ENCODE assay signal across 8 mouse cellular contexts in the genomic region with DNA sequence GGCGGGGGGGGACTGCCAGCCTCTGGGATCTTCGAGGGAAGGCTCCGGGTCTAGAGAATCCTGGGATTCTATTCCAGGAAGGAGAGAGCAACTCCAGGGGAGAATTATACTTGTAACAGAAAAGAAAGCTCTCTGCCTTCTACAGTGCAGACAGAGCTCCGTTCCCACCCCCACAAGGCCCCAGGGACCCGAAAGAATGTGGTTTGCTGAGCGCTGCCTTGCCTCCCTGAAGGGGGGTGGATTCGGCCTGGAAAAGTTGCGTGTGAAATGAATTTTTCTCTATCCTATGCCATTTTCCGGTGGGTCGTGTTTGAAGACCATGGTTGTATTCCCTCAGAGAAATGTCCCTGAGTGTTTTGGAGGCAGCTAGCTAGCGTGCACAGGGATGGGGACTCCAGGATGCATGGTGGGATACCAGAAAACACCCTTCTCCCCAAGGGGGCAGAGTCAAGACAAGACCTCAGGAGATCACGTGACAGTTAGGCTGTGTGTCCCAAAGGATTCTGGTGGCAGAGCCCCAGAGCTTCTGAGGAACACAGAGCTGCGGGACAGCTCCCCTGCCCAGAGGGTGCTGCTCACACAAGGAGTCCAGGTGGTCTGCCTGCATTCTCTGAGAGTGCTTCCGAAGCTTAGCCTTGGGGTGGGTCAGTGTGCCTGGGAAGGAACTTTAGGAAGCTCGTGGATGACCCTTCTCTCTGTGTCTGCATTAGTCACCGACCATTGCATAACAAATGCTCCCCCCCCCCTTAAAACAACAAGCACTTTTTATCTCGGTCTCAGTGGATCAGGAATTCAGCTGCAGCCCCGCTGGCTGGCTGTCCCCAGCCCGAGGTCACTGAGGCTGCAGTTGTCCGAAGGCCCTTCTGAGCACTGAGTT. TPM values are rescaled to one million over a fixed set of nuclear protein-coding genes. Genes with fewer than 3 reads are reported as not detected.
DNase-seq lines count a peak whose midpoint lies in the region; ATAC-seq and TF ChIP-seq lines count a peak whose summit lies in the region.

No protein-coding gene starts in this region.

- 16% methylated on average over 20 of the region's 20 CpGs for WGBS in forebrain, embryonic 10.5 days
- 4% methylated on average over 20 of the region's 20 CpGs for WGBS in heart, postnatal 0 days
- WGBS in midbrain, embryonic 12.5 days = 12% methylated on average over 18 of the region's 20 CpGs

- H3K4me3 ChIP-seq in layer of hippocampus, adult 2 months = no peak overlapping the region
- peak overlapping the region; percentile 5; the same call in 1 of the 2 replicates for H3K4me3 ChIP-seq in forebrain, embryonic 10.5 days
- H3K4me3 ChIP-seq in heart, postnatal 0 days (ENCODE audit: low read depth, low read length) = peak overlapping the region; percentile 20
- no peak overlapping the region for H3K4me3 ChIP-seq in midbrain, embryonic 12.5 days

- peak; percentile 41 for ATAC-seq in heart, postnatal 0 days (ENCODE audit: insufficient read depth, low read depth)
- no peak for ATAC-seq in midbrain, embryonic 12.5 days (ENCODE audit: low FRiP score, low read depth)
- no peak for ATAC-seq in activated CD4-positive, CD25-positive, alpha-beta regulatory T cell, adult 4 months

- peaks cover 58% of the 10 kb centered on the region for H3K4me1 ChIP-seq in forebrain, embryonic 10.5 days
- H3K4me1 ChIP-seq in heart, postnatal 0 days (ENCODE audit: control insufficient read depth, insufficient read depth) = peaks cover 21% of the 10 kb centered on the region
- H3K4me1 ChIP-seq in midbrain, embryonic 12.5 days = peaks cover 53% of the 10 kb centered on the region

- DNase-seq in layer of hippocampus, adult 2 months (ENCODE audit: low spot score in 2 of 2) = no peak
- no peak for DNase-seq in layer of hippocampus, postnatal 14 days (ENCODE audit: low spot score in 2 of 2)
- DNase-seq in forebrain, embryonic 10.5 days (ENCODE audit: extremely low spot score, low spot score) = no peak
- DNase-seq in heart, postnatal 0 days (ENCODE audit: low spot score) = peak; percentile 59
- DNase-seq in kidney, postnatal 36 days = peak; percentile 59 to 70
- no peak for DNase-seq in thymus, postnatal 4 days

- H3K27me3 ChIP-seq in forebrain, embryonic 10.5 days (ENCODE audit: poor library complexity, severe bottlenecking) = peaks cover 37% of the 10 kb centered on the region
- H3K27me3 ChIP-seq in heart, postnatal 0 days (ENCODE audit: control insufficient read depth, insufficient read depth, low read length) = no peaks in the 10 kb centered on the region
- peaks cover 22% of the 10 kb centered on the region; the same call in 1 of the 2 replicates for H3K27me3 ChIP-seq in midbrain, embryonic 12.5 days

- H3K36me3 ChIP-seq in forebrain, embryonic 10.5 days (replicated peaks) = no peaks in the 10 kb centered on the region
- H3K36me3 ChIP-seq in heart, postnatal 0 days (replicated peaks; ENCODE audit: control insufficient read depth, insufficient read depth, low read length) = no peaks in the 10 kb centered on the region
- H3K36me3 ChIP-seq in midbrain, embryonic 12.5 days = no peaks in the 10 kb centered on the region

- H3K9ac ChIP-seq in heart, postnatal 0 days (replicated peaks; ENCODE audit: low read depth, low read length) = peak overlapping the region; percentile 38; the same call in 1 of the 2 replicates
- no peak overlapping the region for H3K9ac ChIP-seq in midbrain, embryonic 12.5 days (replicated peaks)

- peak overlapping the region; percentile 55 for H3K4me2 ChIP-seq in heart, postnatal 0 days (ENCODE audit: low read depth, low read length)
- peak overlapping the region; percentile 22; the same call in 1 of the 2 replicates for H3K4me2 ChIP-seq in midbrain, embryonic 12.5 days (replicated peaks)

- H3K27ac ChIP-seq in layer of hippocampus, adult 2 months = peak overlapping the region; percentile 80
- peak overlapping the region; percentile 79 for H3K27ac ChIP-seq in forebrain, embryonic 10.5 days
- peak overlapping the region; percentile 89 for H3K27ac ChIP-seq in heart, postnatal 0 days (ENCODE audit: low read depth)
- peak overlapping the region; percentile 61 for H3K27ac ChIP-seq in midbrain, embryonic 12.5 days (replicated peaks)

- 0 out of 2 replicates have a peak, but pooled peaks have one; percentile 44 for TF ChIP-seq EP300 in heart, postnatal 0 days (IDR thresholded peaks at IDR 0.05; ENCODE audit: low read depth)

- H3K9me3 ChIP-seq in forebrain, embryonic 10.5 days = no peaks in the 10 kb centered on the region
- H3K9me3 ChIP-seq in heart, postnatal 0 days (replicated peaks; ENCODE audit: control insufficient read depth, low read length) = no peaks in the 10 kb centered on the region
- no peaks in the 10 kb centered on the region for H3K9me3 ChIP-seq in midbrain, embryonic 12.5 days

- no peak for TF ChIP-seq CTCF in layer of hippocampus, adult 2 months (conservative IDR thresholded peaks at IDR 0.05)
- TF ChIP-seq CTCF in heart, postnatal 0 days (IDR thresholded peaks at IDR 0.05; ENCODE audit: low read depth) = no peak

RNA-seq across cellular contexts. Expression of gene Cstad, which starts 6.4 kb away (rescaled TPM):
- 10 to 100 TPM in 1 of 2 experiments, 1 to 10 TPM in 1; 7.8 to 11.3 TPM for total RNA-seq in layer of hippocampus, adult 2 months (2021)
- 1 to 10 TPM; 7.5 to 9.3 TPM for total RNA-seq in layer of hippocampus, postnatal 14 days (2021)
- 0.35 TPM in 1 of 2 replicates, not detected in the other for polyA plus RNA-seq in forebrain, embryonic 10.5 days (2016; fragmentation: Nextera tagmentation; extraction: Ambion mirVana)
- not detected in 2 replicates for total RNA-seq in heart, postnatal 0 days (2014; rRNA removed; ENCODE audit: low replicate concordance)
- 3.1 and 3.6 TPM in 2 replicates for polyA plus RNA-seq in heart, postnatal 0 days (2015; fragmentation: Nextera tagmentation; extraction: Ambion mirVana)
- polyA plus RNA-seq in midbrain, embryonic 12.5 days (2016; fragmentation: Nextera tagmentation; extraction: Ambion mirVana) = 0.68 and 0.77 TPM in 2 replicates
- polyA plus RNA-seq in activated CD4-positive, CD25-positive, alpha-beta regulatory T cell, adult 4 months (2017; shearing (Covaris generic)) = 1 to 10 TPM; 1.2 to 2.0 TPM

Comparison
In these comparisons a context has a peak if more than half of its experiments do, and no peak if none do; other contexts are left out.
1. DNase-seq: peak in heart, postnatal 0 days (single experiment) and kidney, postnatal 36 days (2 of 2); none in layer of hippocampus, adult 2 months (0 of 2), layer of hippocampus, postnatal 14 days (0 of 2), forebrain, embryonic 10.5 days (single experiment) and thymus, postnatal 4 days (single experiment).
2. H3K4me3 ChIP-seq: peak in forebrain, embryonic 10.5 days (single experiment) and heart, postnatal 0 days (single experiment); none in layer of hippocampus, adult 2 months (single experiment) and midbrain, embryonic 12.5 days (single experiment).
3. Peak in every context shown above with its lines, with median percentiles within 50 percentile points of each other: H3K27ac ChIP-seq.